Mouse (Mus musculus) CH12.LX (cell line): ENCODE data around the gene Ccdc61. TPM values are rescaled to one million over a fixed set of nuclear protein-coding genes. Genes with fewer than 3 reads are reported as not detected.

ENCODE experiments used
- DNase-seq: peaks from one replicate; pipeline ENCODE4 v3.0.0-alpha.2; 2013; ENCODE audit errors: extremely low read depth
- H3K27ac ChIP-seq: 2 replicates; pipeline ENCODE4 v1.5.1; 2012; ENCODE audit warnings: low read depth, mild to moderate bottlenecking, control low read depth, moderate library complexity; ENCODE audit not compliant: insufficient read depth
- H3K27me3 ChIP-seq: replicated peaks from 2 replicates; pipeline ENCODE3; 2012; ENCODE audit warnings: inconsistent platforms
- H3K36me3 ChIP-seq, 2 experiments: replicated peaks in 1 of 2; 2 replicates each; pipeline versions ENCODE3 to v1.6.1; 2012; ENCODE audit warnings: inconsistent platforms in 1 of 2, low read length in 1 of 2, mild to moderate bottlenecking in 1 of 2, mixed read lengths in 1 of 2, moderate library complexity in 1 of 2; ENCODE audit not compliant: control insufficient read depth in 1 of 2, insufficient read depth in 1 of 2
- H3K4me1 ChIP-seq, 2 experiments: 2 replicates each; pipeline ENCODE4 v1.6.1; 2012; ENCODE audit warnings: inconsistent platforms in 1 of 2, moderate library complexity in 1 of 2; ENCODE audit not compliant: insufficient read depth in 2 of 2, control insufficient read depth in 1 of 2
- H3K4me2 ChIP-seq: 2 replicates; pipeline ENCODE4 v1.6.1; 2012; ENCODE audit warnings: low read depth, mild to moderate bottlenecking, control low read depth; ENCODE audit not compliant: poor library complexity, insufficient read depth, severe bottlenecking
- H3K4me3 ChIP-seq, 3 experiments: fragments of 150-350 bp in 1 of 3; sonication (generic) in 1 of 3; replicated peaks in 1 of 3; 2 replicates each; pipeline versions ENCODE3 to v1.5.1; 2011 to 2012; ENCODE audit warnings: low read depth in 2 of 3, low read length in 2 of 3, mild to moderate bottlenecking in 2 of 3, moderate library complexity in 2 of 3, control low read depth in 1 of 3, improper control_type of control experiment in 1 of 3, inconsistent platforms in 1 of 3, mixed read lengths in 1 of 3; ENCODE audit not compliant: poor library complexity in 1 of 3
- H3K79me2 ChIP-seq: replicated peaks from 2 replicates; pipeline ENCODE4 v1.6.1; 2012; ENCODE audit warnings: mild to moderate bottlenecking, moderate library complexity; ENCODE audit not compliant: control insufficient read depth, poor library complexity, insufficient read depth, severe bottlenecking; ENCODE audit errors: extremely low read depth
- H3K9ac ChIP-seq: 2 replicates; pipeline ENCODE4 v1.6.1; 2012; ENCODE audit warnings: low read depth, mild to moderate bottlenecking, control low read depth, moderate library complexity; ENCODE audit not compliant: insufficient read depth
- H3K9me3 ChIP-seq: replicated peaks from 2 replicates; pipeline ENCODE3; 2012; ENCODE audit warnings: low read length, inconsistent platforms, mixed read lengths
- CTCF ChIP-seq, 2 experiments: IDR thresholded peaks in 1 of 2; conservative IDR thresholded peaks in 1 of 2; 2 replicates each; pipeline ENCODE4 v1.5.1; 2011 to 2012; ENCODE audit warnings: low read depth in 2 of 2, low read length in 2 of 2, improper control_type of control experiment in 1 of 2, inconsistent platforms in 1 of 2, mild to moderate bottlenecking in 1 of 2, moderate library complexity in 1 of 2
- ELF1 ChIP-seq: IDR thresholded peaks from 2 replicates; pipeline ENCODE4 v1.6.1; 2014; ENCODE audit warnings: low read depth, mild to moderate bottlenecking, inconsistent platforms, low read length, improper control_type of control experiment
- EP300 ChIP-seq: IDR thresholded peaks from 2 replicates; pipeline ENCODE4 v1.6.1; 2011; ENCODE audit warnings: low read length, improper control_type of control experiment
- ETS1 ChIP-seq: conservative IDR thresholded peaks from 2 replicates; pipeline ENCODE4 v1.6.1; 2012; ENCODE audit warnings: low read depth, mild to moderate bottlenecking, inconsistent platforms, low read length, improper control_type of control experiment, moderate library complexity
- HCFC1 ChIP-seq: IDR thresholded peaks from 2 replicates; pipeline ENCODE4 v1.6.1; 2012; ENCODE audit warnings: low read depth, mild to moderate bottlenecking, inconsistent platforms, low read length, improper control_type of control experiment
- KAT2A ChIP-seq: IDR thresholded peaks from 2 replicates; pipeline ENCODE4 v1.6.1; 2012; ENCODE audit warnings: low read length, improper control_type of control experiment, inconsistent platforms; ENCODE audit not compliant: insufficient replicate concordance
- MAFK ChIP-seq: IDR thresholded peaks from 2 replicates; pipeline ENCODE4 v1.6.1; 2011; ENCODE audit warnings: low read length, improper control_type of control experiment; ENCODE audit not compliant: insufficient replicate concordance
- MEF2A ChIP-seq: IDR thresholded peaks from 2 replicates; pipeline ENCODE4 v1.6.1; 2014; ENCODE audit warnings: low read depth, mild to moderate bottlenecking, inconsistent platforms, low read length, improper control_type of control experiment, borderline replicate concordance
- MXI1 ChIP-seq: IDR thresholded peaks from 2 replicates; pipeline ENCODE4 v1.6.1; 2011; ENCODE audit warnings: mild to moderate bottlenecking, low read depth, low read length, improper control_type of control experiment
- NELFE ChIP-seq: IDR thresholded peaks from 2 replicates; pipeline ENCODE4 v1.6.1; 2011; ENCODE audit warnings: low read depth, low read length, improper control_type of control experiment
- PAX5 ChIP-seq: IDR thresholded peaks from 2 replicates; pipeline ENCODE4 v1.6.1; 2012; ENCODE audit warnings: low read length, inconsistent platforms, mixed read lengths
- POLR2A ChIP-seq: IDR thresholded peaks from 2 replicates; pipeline ENCODE4 v1.6.1; 2011; ENCODE audit warnings: low read depth, mild to moderate bottlenecking, improper control_type of control experiment, low read length
- RCOR1 ChIP-seq: conservative IDR thresholded peaks from 2 replicates; pipeline ENCODE4 v1.6.1; 2012; ENCODE audit warnings: low read depth, mild to moderate bottlenecking, inconsistent platforms, low read length, improper control_type of control experiment
- SIN3A ChIP-seq: IDR thresholded peaks from 2 replicates; pipeline ENCODE4 v1.6.1; 2012; ENCODE audit warnings: low read length, improper control_type of control experiment, inconsistent platforms
- TBP ChIP-seq: conservative IDR thresholded peaks from 2 replicates; pipeline ENCODE4 v1.6.1; 2011; ENCODE audit warnings: low read depth, low read length, improper control_type of control experiment
- TCF12 ChIP-seq: IDR thresholded peaks from 2 replicates; pipeline ENCODE4 v1.6.1; 2014; ENCODE audit warnings: low read depth, mild to moderate bottlenecking, inconsistent platforms, low read length, improper control_type of control experiment
- UBTF ChIP-seq: IDR thresholded peaks from 2 replicates; pipeline ENCODE4 v1.6.1; 2012; ENCODE audit warnings: low read depth, mild to moderate bottlenecking, inconsistent platforms, low read length, improper control_type of control experiment, moderate library complexity
- USF1 ChIP-seq: IDR thresholded peaks from 2 replicates; pipeline ENCODE4 v1.6.1; 2014; ENCODE audit warnings: low read depth, mild to moderate bottlenecking, inconsistent platforms, low read length, improper control_type of control experiment
- ZC3H11A ChIP-seq: IDR thresholded peaks from 2 replicates; pipeline ENCODE4 v1.6.1; 2012; ENCODE audit warnings: low read depth, mild to moderate bottlenecking, inconsistent platforms, low read length, improper control_type of control experiment
- ZKSCAN1 ChIP-seq: IDR thresholded peaks from 2 replicates; pipeline ENCODE4 v1.6.1; 2012; ENCODE audit warnings: low read depth, inconsistent platforms, low read length, improper control_type of control experiment, borderline replicate concordance
- ZMIZ1 ChIP-seq: IDR thresholded peaks from 2 replicates; pipeline ENCODE4 v1.6.1; 2012; ENCODE audit warnings: low read depth, mild to moderate bottlenecking, inconsistent platforms, low read length, improper control_type of control experiment
- dilution Hi-C: fragments of 300-500 bp; cut with MboI; formaldehyde crosslinking; loops from 2 replicates; pipeline ENCODE4 v1.14.3; 2020; ENCODE audit warnings: low sequenced_read_pairs; ENCODE audit not compliant: extremely low pct_unique_long_range_greater_than_20kb, extremely low pct_ligation_motif_present
- in situ Hi-C: fragments of 300-500 bp; cut with MboI; formaldehyde crosslinking; loops from 3 replicates; pipeline ENCODE4 v1.14.3; 2019; ENCODE audit warnings: low sequenced_read_pairs, low pct_ligation_motif_present, low pct_unique_long_range_greater_than_20kb, mixed read lengths
- polyA plus RNA-seq: library from polyadenylated mRNA; unstranded; fragments of >175 nt; gene quantifications from 2 replicates; pipeline ENCODE4 v1.2.1, GENCODE M21; 2012; ENCODE audit warnings: low read depth; ENCODE audit not compliant: insufficient read length
- total RNA-seq, 2 experiments: library from RNA; depleted of rRNA; stranded (reverse); fragments of 300-350 nt in 1 of 2; fragments of >200 nt in 1 of 2; gene quantifications; 2 replicates each; pipeline ENCODE4 v1.2.3; 2012 to 2014

Gene Ccdc61
- total and polyA plus RNA-seq, 3 experiments = 11.9 to 17.4 (median 13.2) TPM

- no peak overlapping the region for H3K4me3 ChIP-seq
- no peak overlapping the region for H3K9ac ChIP-seq
- no peaks in the 10 kb centered on the region for H3K79me2 ChIP-seq
- in situ Hi-C loops = no loop called here
- no peaks in the 10 kb centered on the region for H3K9me3 ChIP-seq
- TF ChIP-seq MXI1 (peak; percentile 71), USF1 (no peak), EP300 (no peak), SIN3A (0 out of 2 replicates have a peak, but pooled peaks have one; percentile 60)
- H3K36me3 ChIP-seq = no peaks in the 10 kb centered on the region
- DNase-seq = peak; percentile 33
- H3K4me2 ChIP-seq = peak overlapping the region; percentile 71
- dilution Hi-C loops = no loop called here
- peaks cover 74% of the 10 kb centered on the region for H3K27me3 ChIP-seq
- H3K4me1 ChIP-seq = peaks cover 0 to 6% of the 10 kb centered on the region in 2 experiments; a peak in 1 of 4 replicates
- no peak overlapping the region for H3K27ac ChIP-seq
Measured at GRCm38 (mm10) chr7:18951397-18951796, 41.2 kb upstream of the Ccdc61 start.

DNA sequence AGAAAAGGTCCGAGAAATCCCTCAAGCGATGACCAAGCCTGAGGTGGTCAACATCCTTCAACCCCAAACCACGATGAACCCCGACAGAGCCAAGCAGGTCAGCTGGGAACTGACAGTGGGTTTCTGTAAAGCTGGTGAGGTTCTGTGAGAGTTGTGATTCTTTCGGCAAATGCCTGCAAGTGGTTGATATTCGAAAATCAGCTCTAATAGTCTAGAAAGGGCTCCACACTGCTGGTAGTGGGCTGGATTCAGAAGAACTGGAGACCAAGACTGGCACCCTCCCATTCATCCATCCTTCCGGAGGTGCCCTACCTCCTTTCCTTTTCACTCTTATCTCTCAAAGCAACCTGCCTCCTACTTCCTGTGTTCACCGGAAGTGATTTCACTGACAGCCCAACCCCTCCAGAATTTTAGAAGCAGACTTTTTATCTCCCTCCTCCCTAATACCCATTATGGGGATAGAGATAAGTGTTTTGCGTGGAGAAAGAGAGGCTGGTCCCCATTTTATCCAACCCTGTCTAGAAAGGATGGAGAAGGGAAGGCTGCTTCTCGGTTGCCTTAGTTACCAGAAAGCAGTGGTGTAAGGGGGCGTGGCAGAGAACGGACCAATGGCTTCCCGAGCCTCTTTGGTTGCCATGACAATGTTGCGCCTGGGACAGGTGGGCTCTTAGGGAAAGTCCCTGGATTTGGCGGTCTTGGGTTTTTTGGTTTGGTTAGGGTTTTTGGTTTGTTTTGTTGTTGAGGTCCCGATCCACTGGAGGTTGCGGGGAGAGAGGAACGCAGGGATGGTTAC is 40.5 kb upstream of the Ccdc61 start:
- peaks cover 0 to 6% of the 10 kb centered on the region in 2 experiments; a peak in 1 of 4 replicates for H3K4me1 ChIP-seq
- no peak overlapping the region for H3K27ac ChIP-seq
- no peak overlapping the region for H3K9ac ChIP-seq
- H3K27me3 ChIP-seq = peaks cover 70% of the 10 kb centered on the region
- H3K4me2 ChIP-seq = peak overlapping the region; percentile 71
- no peaks in the 10 kb centered on the region for H3K36me3 ChIP-seq
- dilution Hi-C loops = no loop called here
- in situ Hi-C loops = no loop called here
- no peak for TF ChIP-seq UBTF
- no peak; the same call in 1 of the 2 replicates for TF ChIP-seq HCFC1
- peak; percentile 60 for TF ChIP-seq ELF1
- TF ChIP-seq SIN3A = peak; percentile 77; the same call in 1 of the 2 replicates
- peak; percentile 53; the same call in 1 of the 2 replicates for TF ChIP-seq MXI1
- peak; percentile 45; the same call in 1 of the 2 replicates for TF ChIP-seq POLR2A
- H3K9me3 ChIP-seq = no peaks in the 10 kb centered on the region
- H3K4me3 ChIP-seq = no peak overlapping the region
- peak; percentile 39 for DNase-seq
- no peaks in the 10 kb centered on the region for H3K79me2 ChIP-seq

GRCm38 (mm10) chr7:18949781-18950522 is 39.7 kb upstream of the Ccdc61 start:
- dilution Hi-C loops = no loop called here
- Histone ChIP-seq H3K4me2 (no peak overlapping the region; the same call in 1 of the 2 replicates), H3K9me3 (no peaks in the 10 kb centered on the region), H3K36me3 (no peaks in the 10 kb centered on the region), H3K9ac (no peak overlapping the region), H3K4me3 (no peak overlapping the region), H3K79me2 (no peaks in the 10 kb centered on the region)
- in situ Hi-C loops = no loop called here
- no peak for DNase-seq
- TF ChIP-seq TCF12 (no peak), KAT2A (no peak), ZKSCAN1 (no peak), PAX5 (no peak), MAFK (no peak), ETS1 (no peak), MXI1 (no peak), CTCF (conservative IDR thresholded peaks at IDR 0.05 in 1 of 2, IDR thresholded peaks at IDR 0.05 in 1 of 2; ENCODE audit: low read depth in 2 of 2, low read length in 2 of 2) (no peak), TBP (no peak), USF1 (no peak), ZMIZ1 (no peak), SIN3A (no peak), RCOR1 (no peak), MEF2A (no peak), NELFE (no peak), EP300 (no peak), ELF1 (no peak), ZC3H11A (no peak)
- TF ChIP-seq, all 38 proteins: peak for 0
- Histone ChIP-seq H3K27me3 (peaks cover 67% of the 10 kb centered on the region), H3K27ac (no peak overlapping the region), H3K4me1 (peaks cover 0 to 6% of the 10 kb centered on the region in 2 experiments; a peak in 1 of 4 replicates)
